Mouse (Mus musculus) retina, postnatal 1 day (tissue): ENCODE measurements around the gene Rps6ka5.

Source experiments
- DNase-seq: peaks from one replicate; pipeline ENCODE4 v3.0.0-alpha.2; 2012

Rps6ka5 gene

DNA sequence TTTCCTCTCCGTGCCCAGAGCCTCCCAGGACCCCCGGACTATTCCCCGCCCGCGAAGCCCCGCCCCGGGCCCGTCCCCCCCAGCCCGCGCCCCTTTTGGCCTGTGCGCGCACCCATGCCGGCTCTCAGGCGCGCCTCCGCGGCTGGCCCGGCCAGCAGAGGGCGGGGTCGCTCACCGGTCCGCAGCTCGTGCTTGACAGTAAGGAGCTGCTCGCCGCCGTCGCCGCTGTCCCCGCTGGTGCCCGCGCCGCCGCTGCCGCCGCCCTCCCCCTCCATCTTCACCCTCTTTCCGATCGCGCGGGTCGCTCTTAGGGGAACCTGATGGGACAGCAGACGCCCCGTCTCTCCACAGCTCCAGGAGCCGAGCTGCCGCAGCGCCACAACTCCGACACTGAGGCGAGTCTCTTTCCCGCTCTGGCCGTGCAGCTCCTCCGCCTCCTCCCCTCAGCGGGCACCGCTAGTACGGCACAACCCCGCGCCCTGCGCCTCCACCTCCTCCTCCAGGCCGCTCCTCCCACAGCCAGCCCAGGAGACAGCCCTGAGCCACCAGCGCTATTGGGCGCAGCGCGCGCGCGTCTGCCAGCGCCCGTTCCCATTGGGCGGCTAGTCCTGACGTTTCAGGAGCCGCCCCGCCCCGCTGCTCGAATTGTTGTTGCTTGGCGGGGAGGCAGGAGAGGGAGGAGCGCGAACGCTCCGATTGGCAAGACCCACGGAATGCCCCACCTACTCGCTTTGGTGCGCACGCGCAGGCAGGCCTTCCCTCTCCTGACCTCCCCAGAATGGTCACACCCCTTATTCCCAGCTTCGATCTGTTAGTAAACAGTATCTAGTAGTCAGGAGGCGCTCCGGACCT lies 2.0 kb downstream of the Rps6ka5 start:
- DNase-seq, result peak; percentile 100

DNA sequence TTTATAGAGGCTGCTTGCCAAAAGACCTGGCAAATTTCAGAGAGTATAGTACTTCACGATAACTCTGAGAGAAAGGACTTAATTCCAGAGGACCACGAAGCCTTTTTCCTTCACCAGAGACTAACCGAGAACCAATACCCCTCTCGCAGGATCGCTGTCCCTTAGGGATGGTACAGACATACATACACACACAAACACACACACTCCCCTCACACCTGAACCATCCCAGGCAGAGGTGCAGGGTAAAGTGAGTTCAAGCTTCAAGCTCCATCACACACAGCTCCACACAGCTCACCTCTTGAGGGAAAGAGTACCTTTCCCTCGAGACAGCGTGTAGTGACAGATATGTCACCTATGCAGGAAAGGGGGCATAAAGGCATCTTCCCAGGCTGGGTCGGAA lies 2.6 kb downstream of the Rps6ka5 start:
- no peak for DNase-seq

DNA sequence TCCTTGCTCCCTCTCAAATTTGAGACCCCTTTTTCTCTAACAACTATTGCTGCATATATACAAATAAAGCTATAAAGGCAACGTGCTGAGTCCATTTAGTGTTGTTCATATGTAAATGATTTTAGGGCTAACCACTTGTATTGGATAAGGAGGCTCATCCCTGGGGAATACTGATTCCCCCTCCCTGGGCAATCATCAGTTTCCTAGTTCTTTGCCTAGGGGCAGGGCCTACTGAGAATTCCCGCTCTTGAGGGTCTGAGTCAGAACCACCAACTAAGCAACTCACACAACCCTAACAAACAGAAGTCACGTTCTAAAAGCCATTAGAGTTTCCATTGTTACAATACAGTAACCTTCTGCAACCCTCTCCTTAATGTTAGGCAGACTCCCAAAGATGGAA lies 6.0 kb downstream of the Rps6ka5 start:
- DNase-seq, result no peak

DNA sequence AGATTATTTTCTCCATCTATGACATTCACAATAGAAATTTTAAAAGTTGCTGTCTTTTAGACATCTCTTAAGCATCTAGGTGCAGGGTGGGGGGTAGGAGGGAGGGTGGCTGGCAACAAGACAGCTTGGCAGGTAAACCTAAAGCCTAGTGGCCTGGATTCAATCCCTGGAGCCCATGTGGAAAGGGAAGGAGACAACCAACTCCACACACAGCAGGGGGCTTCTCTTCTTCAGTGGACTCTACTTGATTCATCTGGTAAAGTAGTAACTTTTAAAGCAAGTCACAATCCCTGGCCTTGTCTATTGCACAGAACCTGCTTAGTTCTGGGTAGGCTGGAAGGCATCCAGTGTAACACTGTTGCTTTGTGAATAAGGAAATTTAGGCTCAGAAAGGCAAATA lies 9.3 kb downstream of the Rps6ka5 start:
- no peak for DNase-seq

DNA sequence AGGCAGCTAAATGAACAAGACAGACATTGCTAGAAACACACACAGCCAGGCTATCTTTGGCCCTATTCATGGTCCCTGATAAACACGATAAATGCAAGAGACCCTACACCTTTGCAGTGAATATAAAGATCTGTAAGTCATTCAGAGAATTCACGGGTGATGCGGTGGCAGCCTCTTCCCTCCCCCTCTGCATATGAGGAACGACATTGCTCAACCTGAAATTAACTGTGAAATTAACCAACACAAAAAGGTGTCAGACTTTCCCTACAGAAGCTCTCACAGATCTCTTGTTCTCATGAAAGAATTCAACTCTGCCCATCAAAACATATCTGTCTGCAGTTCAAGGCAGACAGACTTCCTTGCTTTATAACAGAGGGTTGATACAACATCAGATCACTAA lies 9.8 kb downstream of the Rps6ka5 start:
- no peak for DNase-seq

DNA sequence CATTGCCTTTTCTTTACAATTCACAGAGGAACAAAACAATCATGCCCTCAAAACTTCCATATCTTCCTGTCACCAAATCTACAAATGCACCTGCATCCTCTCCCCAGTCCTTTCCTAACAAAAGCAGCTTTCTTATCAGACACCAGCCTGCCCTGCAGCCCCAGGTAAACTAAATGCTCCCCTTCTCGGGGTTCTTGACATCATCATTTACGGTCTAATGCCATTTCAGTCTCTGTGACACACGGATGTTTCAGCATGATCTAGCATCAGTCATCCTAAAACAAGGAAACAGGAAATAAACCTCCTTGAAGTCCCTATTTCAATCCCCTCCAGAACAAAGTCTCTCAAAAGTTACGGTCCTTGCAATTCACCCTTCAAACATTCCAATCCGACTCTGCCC lies 15.0 kb downstream of the Rps6ka5 start:
- DNase-seq, result no peak

DNA sequence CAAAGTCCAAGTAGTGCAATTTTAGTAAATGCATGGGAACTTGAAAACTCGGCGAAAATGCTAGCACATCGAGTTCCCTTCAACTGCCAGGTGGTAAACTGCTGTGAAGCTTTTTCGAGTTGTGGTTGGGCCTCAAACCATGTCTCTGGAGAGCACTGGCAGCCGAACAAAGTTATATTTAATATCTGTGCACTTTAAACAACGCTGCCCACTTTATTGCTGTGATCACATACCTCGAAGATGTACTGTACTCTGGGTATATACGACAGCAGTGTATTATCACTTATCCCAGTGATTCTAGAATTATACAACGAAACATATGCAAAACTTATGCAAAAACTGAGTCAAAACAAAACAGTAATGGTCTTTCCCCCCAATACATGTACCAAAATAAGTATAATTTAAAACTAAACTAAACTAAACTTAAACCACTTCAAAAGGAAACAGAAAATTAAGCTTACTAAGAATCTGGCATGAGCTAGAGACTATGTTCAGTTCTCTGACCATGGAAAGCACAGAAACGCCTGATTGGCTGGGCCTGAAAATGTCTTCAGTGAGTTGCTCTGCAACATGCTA lies 15.6 kb downstream of the Rps6ka5 start:
- no peak for DNase-seq

DNA sequence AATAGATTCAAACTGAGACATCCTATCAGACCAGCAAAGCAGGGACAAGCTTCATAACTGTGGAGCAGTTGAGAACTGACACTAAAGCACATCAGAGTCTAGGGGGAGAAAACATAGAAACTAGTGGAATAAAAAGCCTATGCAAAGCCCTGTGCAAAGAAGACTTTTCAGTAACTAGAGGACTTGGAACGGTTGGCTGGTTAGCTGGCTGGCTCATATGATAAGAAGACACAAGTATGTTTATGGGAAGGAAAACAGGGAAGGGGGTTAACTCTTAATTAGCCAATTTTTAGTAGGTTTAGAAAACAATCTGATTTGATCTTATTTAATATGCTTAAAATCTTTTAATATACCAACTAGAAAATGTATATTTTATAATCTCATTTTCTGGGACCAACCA lies 16.4 kb downstream of the Rps6ka5 start:
- DNase-seq, result no peak

DNA sequence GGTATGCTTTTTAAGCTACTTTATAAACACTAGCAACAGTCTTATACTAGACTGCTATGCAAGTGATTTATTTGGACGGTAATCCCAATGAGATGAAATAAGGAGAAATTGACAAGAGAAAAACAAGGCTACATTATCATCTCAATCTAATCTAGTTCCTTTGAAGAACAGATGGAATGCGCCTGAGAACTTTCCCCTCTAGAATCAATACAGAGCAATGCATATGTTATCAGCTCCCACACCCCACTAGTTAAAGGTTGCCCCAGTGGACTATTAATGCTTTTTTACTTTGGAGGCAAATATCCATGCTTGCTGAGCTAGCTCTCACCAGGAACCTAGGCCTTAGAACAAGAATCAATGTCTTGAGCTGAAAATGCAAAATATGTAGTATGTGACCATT lies 19.5 kb downstream of the Rps6ka5 start:
- no peak for DNase-seq

DNA sequence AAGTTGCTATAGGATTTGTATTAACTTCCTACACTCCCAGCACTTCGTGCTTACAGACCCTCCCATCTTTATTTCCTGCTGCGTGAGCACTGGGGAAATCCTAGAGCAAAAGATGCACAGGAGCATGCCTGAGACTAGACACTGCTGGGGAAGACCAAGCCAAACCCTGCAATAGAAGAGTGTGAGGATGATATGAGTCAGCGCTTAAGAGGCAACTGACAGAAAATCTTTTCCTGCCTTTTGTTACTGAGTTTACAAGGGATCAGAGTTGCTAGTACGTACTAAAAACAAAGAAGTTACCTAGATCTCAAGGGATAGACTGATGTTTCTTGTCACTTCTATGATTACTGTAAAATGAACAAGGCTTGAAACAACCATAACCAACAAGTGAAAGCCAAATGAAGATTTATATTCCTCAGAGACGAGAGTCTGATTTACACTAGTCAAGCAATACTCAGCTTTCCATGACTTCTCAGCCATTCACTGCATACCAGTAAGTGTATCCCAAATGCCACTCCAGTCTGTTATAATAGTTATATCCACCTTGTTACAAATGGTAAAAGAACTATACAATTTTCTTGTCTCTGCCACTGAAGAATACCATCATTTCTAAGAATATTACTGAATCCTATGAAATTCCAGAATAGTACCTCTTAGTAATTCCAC lies 21.6 kb downstream of the Rps6ka5 start:
- DNase-seq, result no peak

DNA sequence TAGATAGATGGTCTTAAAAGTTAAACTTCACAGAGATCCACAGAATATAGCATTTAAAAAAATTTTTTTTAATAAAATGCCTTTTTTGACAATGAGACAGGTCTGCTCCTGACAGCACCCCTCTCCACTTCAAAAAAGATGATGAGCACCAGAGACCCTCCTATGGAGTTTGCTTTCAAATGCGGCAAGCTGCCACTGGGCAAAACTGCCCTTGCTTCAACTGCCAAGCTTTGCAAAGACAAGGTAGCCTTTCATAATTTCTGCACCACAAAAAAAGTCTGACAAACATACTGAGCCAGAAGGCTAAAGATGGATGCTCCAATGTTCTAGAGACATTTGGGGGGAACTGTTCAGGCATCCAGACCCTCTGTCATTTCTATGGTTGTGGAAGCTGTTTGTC lies 28.8 kb downstream of the Rps6ka5 start:
- no peak for DNase-seq

DNA sequence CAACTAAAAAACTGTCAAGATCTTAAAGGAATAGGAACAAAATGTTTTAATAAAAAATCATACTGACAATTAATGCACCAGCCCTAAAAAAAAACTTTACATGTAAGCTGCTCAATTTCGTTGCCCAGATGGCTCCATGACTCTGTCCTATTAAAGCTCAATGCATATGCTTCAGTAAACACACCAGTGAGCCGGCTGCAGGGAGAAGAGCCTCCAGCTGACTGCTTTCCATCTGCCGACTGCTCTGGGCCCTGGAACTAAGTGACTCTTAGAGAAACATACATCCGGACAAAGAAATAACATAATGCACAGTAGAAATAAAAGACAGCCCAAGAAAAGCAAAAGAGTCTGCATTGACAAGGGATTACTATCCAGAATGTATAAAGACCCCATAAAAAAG lies 30.2 kb downstream of the Rps6ka5 start:
- peak; percentile 82 for DNase-seq

DNA sequence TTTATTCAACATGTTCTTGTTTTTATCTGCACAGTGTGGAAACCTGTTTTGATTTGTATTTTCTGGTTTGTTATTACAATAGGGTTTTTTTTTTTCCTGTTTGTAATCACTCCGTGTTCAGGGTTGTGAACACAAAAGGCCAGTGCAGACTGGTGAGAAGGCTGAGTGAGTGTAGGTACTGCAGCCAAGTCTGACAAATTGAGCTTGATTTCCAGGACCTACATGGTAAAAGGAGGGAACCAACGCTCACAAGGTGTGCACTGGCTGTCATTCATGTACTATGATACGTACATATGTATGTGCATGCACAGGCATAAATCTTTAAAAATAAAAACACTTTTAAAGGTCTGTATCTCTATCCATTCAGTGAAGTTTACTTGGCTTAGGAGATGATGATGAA lies 31.5 kb downstream of the Rps6ka5 start:
- DNase-seq, result no peak

DNA sequence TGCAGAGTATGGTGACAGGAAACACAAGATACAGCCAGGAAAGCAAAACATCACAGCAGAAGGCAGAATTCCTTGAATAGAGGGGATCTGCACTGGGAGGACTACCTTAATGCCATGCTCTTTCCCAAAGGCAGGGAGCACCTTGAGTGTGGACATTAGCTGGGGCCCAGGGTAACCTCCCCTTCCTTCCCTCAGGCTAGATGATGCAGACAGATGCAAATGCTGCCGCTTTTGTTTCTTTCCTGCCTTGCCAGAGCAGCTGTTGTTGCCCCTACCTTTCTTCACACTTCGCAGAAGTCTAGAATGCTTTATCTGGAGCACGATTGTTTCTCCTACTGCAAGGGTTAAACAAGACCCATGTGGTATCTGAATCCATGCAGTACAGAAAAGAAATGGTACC lies 34.6 kb downstream of the Rps6ka5 start:
- DNase-seq, result no peak

DNA sequence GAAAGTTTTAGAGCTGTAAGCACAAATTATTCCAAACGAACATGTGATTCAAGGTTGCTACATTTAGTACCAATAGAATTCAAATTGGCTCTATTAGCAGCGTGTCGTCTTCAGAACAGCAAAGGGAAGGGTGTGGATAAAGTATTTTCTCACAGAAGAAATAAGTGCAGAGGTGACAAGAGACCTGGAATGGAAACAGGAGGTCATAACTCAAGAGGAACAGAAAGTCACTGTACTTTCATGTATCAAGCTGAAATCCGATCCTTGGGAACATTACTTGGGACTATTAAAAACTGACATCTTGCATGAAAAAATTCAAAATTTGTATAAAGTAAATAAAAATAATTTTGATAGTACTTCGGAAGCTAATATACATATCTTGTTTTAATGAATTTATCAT lies 36.3 kb downstream of the Rps6ka5 start:
- DNase-seq, result no peak

DNA sequence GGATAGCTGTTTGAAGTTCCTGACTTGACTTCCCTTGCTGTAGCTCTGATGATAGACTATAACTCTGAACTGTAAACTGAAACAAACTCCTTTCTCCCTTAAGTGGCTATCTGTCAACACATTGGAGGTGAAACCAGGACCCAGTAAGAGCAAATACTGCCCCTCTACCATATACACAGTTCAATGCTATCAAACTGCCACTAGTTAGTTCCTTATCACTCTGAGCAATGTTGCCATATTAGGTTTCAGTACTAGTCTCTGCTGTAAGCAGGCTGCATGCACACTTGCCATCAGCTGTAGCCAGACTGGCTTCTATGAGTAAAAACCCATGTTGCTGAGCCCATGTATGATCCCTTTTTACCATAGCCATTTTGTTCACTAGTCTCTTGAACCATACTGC lies 38.6 kb downstream of the Rps6ka5 start:
- DNase-seq, result no peak

DNA sequence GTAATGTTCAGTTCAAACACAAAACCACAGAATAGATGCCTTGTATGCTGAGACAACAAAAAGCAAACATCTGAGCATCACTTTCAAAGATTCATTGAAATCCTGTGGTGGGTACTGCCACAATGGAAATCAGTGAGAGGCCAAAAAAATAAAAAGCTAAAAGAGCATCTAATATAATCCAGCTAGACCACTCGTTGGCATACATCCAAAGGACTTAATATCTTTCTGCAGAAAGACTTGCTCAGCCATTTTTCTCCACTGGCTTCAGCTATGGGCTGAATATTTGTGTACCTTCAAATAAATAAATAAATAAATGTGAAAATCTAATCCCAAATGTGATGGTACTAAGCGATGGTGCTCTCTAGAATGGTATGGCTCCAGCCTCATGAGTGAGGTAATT lies 39.8 kb downstream of the Rps6ka5 start:
- DNase-seq, result peak; percentile 9

DNA sequence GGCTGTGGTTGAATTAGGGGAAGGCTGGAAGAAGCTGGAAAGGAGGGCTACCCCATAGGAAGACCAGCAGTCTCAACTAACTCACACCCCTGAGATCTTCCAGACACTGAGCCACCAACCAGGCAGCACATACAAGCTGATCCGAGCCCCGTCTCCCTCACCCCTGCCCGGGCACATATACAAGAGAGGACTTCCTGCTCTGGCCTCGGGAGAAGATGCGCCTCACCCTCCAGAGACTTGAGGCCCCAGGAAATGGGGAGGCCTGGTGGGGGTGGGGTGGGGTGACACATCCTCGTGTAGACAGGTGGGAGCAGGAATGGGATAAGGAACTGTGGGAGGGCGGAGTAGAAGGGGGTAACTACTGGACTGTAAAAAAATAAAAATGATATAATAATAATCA lies 45.0 kb downstream of the Rps6ka5 start:
- DNase-seq, result no peak

DNA sequence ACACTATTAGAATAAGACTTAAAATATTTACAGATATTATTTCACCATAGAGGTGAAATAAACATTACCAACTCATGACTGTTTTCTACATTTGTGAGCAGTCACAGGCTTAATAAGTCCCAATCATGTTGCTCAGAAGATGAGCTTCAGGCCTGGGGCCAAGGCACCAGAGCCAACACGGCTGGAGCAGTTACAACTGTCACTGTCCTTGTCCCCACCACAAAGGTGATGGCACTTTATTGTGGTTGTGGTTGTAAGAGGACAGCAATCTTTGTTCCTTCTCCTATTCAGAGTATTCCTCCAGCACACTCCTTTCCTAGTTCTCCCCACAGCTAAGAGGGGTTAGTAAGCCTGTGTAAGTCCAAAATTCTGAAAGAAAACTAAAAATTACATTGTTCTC lies 45.5 kb downstream of the Rps6ka5 start:
- no peak for DNase-seq

DNA sequence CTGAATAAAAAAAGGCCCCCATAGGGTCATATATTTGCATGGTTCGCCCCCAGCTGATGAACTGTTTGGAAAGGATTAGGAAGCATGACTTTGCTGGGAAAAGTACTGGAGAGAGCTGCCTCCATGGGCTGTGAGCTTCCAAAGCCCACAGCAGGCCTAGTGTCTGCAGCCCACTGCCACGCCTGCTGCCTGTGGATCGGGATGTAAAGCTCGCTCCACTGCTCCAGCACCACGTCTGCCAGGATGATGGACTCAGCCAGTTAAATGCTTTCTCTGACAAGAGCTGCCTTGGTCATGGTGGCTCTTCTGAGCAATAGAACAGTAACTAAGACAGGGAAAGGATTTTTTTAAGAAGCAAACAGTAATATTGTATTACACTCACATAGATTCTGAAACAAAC lies 46.1 kb downstream of the Rps6ka5 start:
- no peak for DNase-seq

DNA sequence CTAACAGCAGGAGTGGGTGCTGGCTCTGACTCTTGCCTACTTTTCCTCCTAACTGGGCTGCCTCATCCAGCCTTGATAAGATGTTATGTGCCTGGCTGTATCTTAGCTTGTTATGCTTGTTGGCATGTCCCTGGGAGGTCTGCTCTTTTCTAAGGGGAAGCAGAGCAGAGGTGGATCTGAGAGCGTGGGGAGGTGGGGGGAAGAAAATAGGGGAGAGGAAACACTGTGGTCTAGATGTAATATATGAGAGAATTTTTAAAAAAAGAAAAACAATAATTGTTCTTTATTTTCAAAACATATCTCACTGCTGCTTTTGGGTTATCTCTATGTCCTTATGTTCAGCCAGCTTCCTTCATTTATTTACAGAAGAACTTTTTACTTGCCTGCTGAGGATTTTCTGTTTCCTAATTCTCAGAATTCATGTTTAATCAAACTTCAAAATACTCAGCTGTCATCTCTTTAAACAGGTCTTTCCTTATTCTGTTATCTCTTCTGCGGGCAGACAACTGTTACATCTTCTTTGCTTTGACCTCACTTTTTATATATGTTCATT lies 56.1 kb downstream of the Rps6ka5 start:
- no peak for DNase-seq

DNA sequence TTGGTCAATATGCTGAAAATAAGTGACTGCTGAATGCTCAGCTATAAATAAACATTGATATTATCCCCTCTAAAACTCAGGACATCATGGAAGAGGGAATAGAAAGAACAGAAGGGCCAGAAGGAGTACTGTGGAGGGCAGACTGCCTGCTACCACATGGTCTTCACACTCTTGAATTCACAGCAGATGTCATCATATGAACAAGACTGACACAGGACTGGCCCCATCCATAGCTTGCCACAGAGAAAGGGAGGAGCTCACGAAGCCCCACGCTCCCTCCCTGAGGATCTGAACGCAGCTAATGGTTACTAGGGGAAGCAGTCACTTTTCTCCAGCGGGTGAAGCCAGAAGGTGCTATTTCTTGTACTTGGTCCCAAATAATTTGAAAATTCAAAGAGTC lies 61.5 kb downstream of the Rps6ka5 start:
- DNase-seq, result no peak

DNA sequence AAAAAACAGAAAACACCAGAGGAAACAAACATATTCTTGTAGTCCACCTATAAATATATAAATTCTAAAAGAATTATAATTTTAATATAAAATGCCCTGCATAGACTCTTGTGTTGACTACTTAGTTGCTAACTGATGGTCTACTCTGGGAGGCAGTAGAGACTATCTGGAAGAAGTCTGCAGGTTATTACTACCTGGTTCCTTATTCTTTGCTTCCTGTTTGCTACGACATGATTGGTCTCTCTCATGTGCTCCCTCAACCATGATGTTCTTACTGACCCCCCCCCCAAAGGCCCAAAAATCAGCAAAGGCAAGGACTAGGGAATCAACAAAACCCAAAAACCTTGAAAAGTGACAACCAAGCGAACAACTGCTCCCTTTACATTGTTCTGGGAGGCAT lies 66.7 kb downstream of the Rps6ka5 start:
- DNase-seq, result no peak

DNA sequence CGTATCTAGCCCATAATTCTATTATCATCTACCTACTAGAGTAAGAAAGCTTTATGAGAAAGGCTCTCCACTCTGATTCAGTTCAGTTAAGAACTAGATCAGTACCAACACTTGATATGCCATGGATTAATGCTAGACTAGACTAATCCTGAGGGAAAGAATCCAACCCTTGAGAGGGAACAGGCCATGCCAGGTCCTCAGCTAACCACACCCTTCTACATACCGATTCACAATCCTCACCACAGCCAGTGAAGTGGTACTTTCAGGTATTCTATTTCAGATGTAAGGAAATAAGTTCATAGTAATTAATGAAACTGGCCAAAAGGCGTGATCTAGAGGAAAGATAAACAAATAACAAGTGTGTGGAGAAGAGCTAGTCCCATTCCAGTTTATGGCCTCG lies 70.8 kb downstream of the Rps6ka5 start:
- DNase-seq, result no peak
